ENCODE assay signal across 11 mouse cellular contexts in genomic region chr8:122803906-122804761, GRCm38 (mm10). TPM values are rescaled to one million over a fixed set of nuclear protein-coding genes. Genes with fewer than 3 reads are reported as not detected.
A peak's percentile ranks its signal among the peaks of the same experiment; 100 is the strongest.
DNase-seq lines count a peak whose midpoint lies in the region; ATAC-seq and TF ChIP-seq lines count a peak whose summit lies in the region.
"Had no signal": no experiment of that assay in that cellular context is flagged by ENCODE, and none has a peak within 500 bp of the region (broad histone marks: within the 10 kb centered on the region; RNA-seq: fewer than 3 reads in every experiment).

No protein-coding gene starts in this region.

- peaks cover 12% of the 10 kb centered on the region for H3K36me3 ChIP-seq in forebrain, postnatal 0 days (ENCODE audit: insufficient read depth)
- H3K36me3 ChIP-seq in midbrain, embryonic 13.5 days = no peaks in the 10 kb centered on the region; the same call in 1 of the 2 replicates

- H3K4me1 ChIP-seq in forebrain, postnatal 0 days (ENCODE audit: insufficient read depth) = peaks cover 30% of the 10 kb centered on the region
- peaks cover 62% of the 10 kb centered on the region for H3K4me1 ChIP-seq in midbrain, embryonic 13.5 days (replicated peaks)

- peak; percentile 59 to 67 for DNase-seq in cerebellum, postnatal 10 days
- DNase-seq in cerebellum, postnatal 25 days = no peak
- peak; percentile 61 for DNase-seq in NIH3T3 (ENCODE audit: low read depth)
- peak; percentile 83 for DNase-seq in forebrain, postnatal 0 days
- no peak for DNase-seq in heart, postnatal 4 days
- DNase-seq in heart, postnatal 10 days = no peak
- DNase-seq: cerebellum, adult 9-11 months had no signal

- no peaks in the 10 kb centered on the region for H3K9me3 ChIP-seq in forebrain, postnatal 0 days (ENCODE audit: low read length)
- H3K9me3 ChIP-seq in midbrain, embryonic 13.5 days = no peaks in the 10 kb centered on the region

- H3K4me2 ChIP-seq in forebrain, postnatal 0 days (ENCODE audit: low read depth) = peak overlapping the region; percentile 15; the same call in 1 of the 2 replicates
- H3K4me2 ChIP-seq in midbrain, embryonic 13.5 days (replicated peaks) = peak overlapping the region; percentile 33

- TF ChIP-seq CTCF in forebrain, postnatal 0 days (IDR thresholded peaks at IDR 0.05; ENCODE audit: low read depth) = no peak

- ATAC-seq in forebrain, postnatal 0 days = peak; percentile 95
- ATAC-seq in midbrain, embryonic 13.5 days = peak; percentile 90
- no peak for ATAC-seq in megakaryocyte, adult 5-6 weeks (ENCODE audit: poor library complexity, severe bottlenecking)

- no peaks in the 10 kb centered on the region for H3K27me3 ChIP-seq in forebrain, postnatal 0 days (ENCODE audit: insufficient read depth, low read length)
- no peaks in the 10 kb centered on the region for H3K27me3 ChIP-seq in midbrain, embryonic 13.5 days

- peak overlapping the region; percentile 28; the same call in 1 of the 2 replicates for H3K9ac ChIP-seq in forebrain, postnatal 0 days
- H3K9ac ChIP-seq in midbrain, embryonic 13.5 days (replicated peaks) = peak overlapping the region; percentile 21; the same call in 1 of the 2 replicates

- intact Hi-C loops in heart, postnatal 10 days (cut with DNase I) = no loop called here

- 8% methylated on average over 15 of the region's 15 CpGs for WGBS in forebrain, postnatal 0 days
- 8% methylated on average over 15 of the region's 15 CpGs for WGBS in midbrain, embryonic 13.5 days

- peak overlapping the region; percentile 86 for H3K27ac ChIP-seq in forebrain, postnatal 0 days (ENCODE audit: low read depth, low read length)
- H3K27ac ChIP-seq in midbrain, embryonic 13.5 days = peak overlapping the region; percentile 92

- H3K4me3 ChIP-seq in forebrain, postnatal 0 days (ENCODE audit: low read depth, low read length) = no peak overlapping the region
- H3K4me3 ChIP-seq in midbrain, embryonic 13.5 days (replicated peaks) = no peak overlapping the region

RNA-seq across cellular contexts. Expression of gene Acsf3, which starts 28.8 kb away (rescaled TPM):
- total RNA-seq in forebrain, postnatal 0 days (2014; rRNA removed) = 18.5 and 25.6 TPM in 2 replicates
- 13.2 and 16.9 TPM in 2 replicates for polyA plus RNA-seq in forebrain, postnatal 0 days (2015; fragmentation: Nextera tagmentation; extraction: Ambion mirVana)
- 17.9 and 18.7 TPM in 2 replicates for polyA plus RNA-seq in midbrain, embryonic 13.5 days (2015; fragmentation: Nextera tagmentation; extraction: Ambion mirVana)
- 10 to 100 TPM; 23.8 to 24.9 TPM for total RNA-seq in heart, postnatal 4 days (2021)
- 4.3 and 5.0 TPM in 2 replicates for total RNA-seq in megakaryocyte, adult 5-6 weeks (2015)
- 3.9 and 5.9 TPM in 2 replicates for total RNA-seq in megakaryocyte, adult 5-6 weeks (2017)
- total RNA-seq in heart, postnatal 10 days (2021) = 10 to 100 TPM; 27.1 to 28.6 TPM

RNA-seq across cellular contexts. Expression of gene Cdh15, which starts 43.6 kb away (rescaled TPM):
- 1.7 and 1.8 TPM in 2 replicates for total RNA-seq in forebrain, postnatal 0 days (2014; rRNA removed)
- 2.7 and 3.3 TPM in 2 replicates for polyA plus RNA-seq in forebrain, postnatal 0 days (2015; fragmentation: Nextera tagmentation; extraction: Ambion mirVana)
- polyA plus RNA-seq in midbrain, embryonic 13.5 days (2015; fragmentation: Nextera tagmentation; extraction: Ambion mirVana) = 1.00 and 1.1 TPM in 2 replicates
- total RNA-seq in heart, postnatal 4 days (2021) = under 1 TPM in 1 of 2 experiments, not detected in 1; 0.16 TPM
- not detected in 2 replicates for total RNA-seq in megakaryocyte, adult 5-6 weeks (2015)
- not detected in 2 replicates for total RNA-seq in megakaryocyte, adult 5-6 weeks (2017)
- total RNA-seq in heart, postnatal 10 days (2021) = under 1 TPM in 1 of 2 experiments, not detected in 1; 0.10 TPM
- total RNA-seq: heart, postnatal 25 days; megakaryocyte-erythroid progenitor cell, adult 5-6 weeks had no signal

Comparison
In these comparisons a context has a peak if more than half of its experiments do, and no peak if none do; other contexts are left out.
1. DNase-seq: peak in cerebellum, postnatal 10 days (2 of 2), NIH3T3 (single experiment) and forebrain, postnatal 0 days (single experiment); none in cerebellum, postnatal 25 days (0 of 2), heart, postnatal 4 days (single experiment) and heart, postnatal 10 days (0 of 2).